Mouse (Mus musculus) MEL (cell line): ENCODE results near the gene Ccser1. TPM values are rescaled to one million over a fixed set of nuclear protein-coding genes. Genes with fewer than 3 reads are reported as not detected.

Experiments
- DNase-seq: peaks from one replicate; pipeline ENCODE4 v3.0.0; 2011; ENCODE audit warnings: low read depth, low spot score
- H3K27ac ChIP-seq: 2 replicates; pipeline ENCODE4 v1.5.1; 2012; ENCODE audit warnings: low read depth, mild to moderate bottlenecking, control low read depth, low read length, moderate library complexity; ENCODE audit not compliant: control insufficient read depth
- H3K27me3 ChIP-seq, 2 experiments: fragments of 150-350 bp in 1 of 2; sonication (generic) in 1 of 2; 2 replicates each; pipeline ENCODE4 v1.6.1; 2012; ENCODE audit warnings: low read length in 2 of 2, mild to moderate bottlenecking in 2 of 2, improper control_type of control experiment in 1 of 2, moderate library complexity in 1 of 2; ENCODE audit not compliant: insufficient read depth in 2 of 2, control insufficient read depth in 1 of 2
- H3K36me3 ChIP-seq, 2 experiments: 2 replicates each; pipeline ENCODE4 v1.6.1; 2012 to 2014; ENCODE audit warnings: low read length in 2 of 2, improper control_type of control experiment in 1 of 2, inconsistent platforms in 1 of 2, mild to moderate bottlenecking in 1 of 2; ENCODE audit not compliant: insufficient read depth in 2 of 2, control insufficient read depth in 1 of 2
- H3K4me1 ChIP-seq, 2 experiments: fragments of 150-350 bp in 1 of 2; sonication (generic) in 1 of 2; 2 replicates each; pipeline ENCODE4 v1.6.1; 2012; ENCODE audit warnings: low read length in 2 of 2, improper control_type of control experiment in 1 of 2, mild to moderate bottlenecking in 1 of 2; ENCODE audit not compliant: insufficient read depth in 2 of 2, control insufficient read depth in 1 of 2
- H3K4me3 ChIP-seq, 2 experiments: fragments of 150-350 bp in 1 of 2; sonication (generic) in 1 of 2; 2 replicates each; pipeline ENCODE4 v1.5.1; 2012; ENCODE audit warnings: low read depth in 2 of 2, low read length in 2 of 2, mild to moderate bottlenecking in 2 of 2, moderate library complexity in 2 of 2, control low read depth in 1 of 2, improper control_type of control experiment in 1 of 2; ENCODE audit not compliant: control insufficient read depth in 1 of 2, insufficient read depth in 1 of 2
- H3K79me2 ChIP-seq: 2 replicates; pipeline ENCODE4 v1.6.1; 2012; ENCODE audit warnings: mild to moderate bottlenecking, low read length, moderate library complexity; ENCODE audit not compliant: control insufficient read depth, poor library complexity, insufficient read depth
- H3K9ac ChIP-seq: 2 replicates; pipeline ENCODE4 v1.6.1; 2012; ENCODE audit warnings: low read depth, mild to moderate bottlenecking, control low read depth, low read length, moderate library complexity; ENCODE audit not compliant: control insufficient read depth, poor library complexity, severe bottlenecking
- H3K9me3 ChIP-seq: fragments of 150-350 bp; sonication (generic); replicated peaks from 2 replicates; pipeline ENCODE4 v1.6.1; 2012; ENCODE audit warnings: mild to moderate bottlenecking, low read length, improper control_type of control experiment, moderate library complexity; ENCODE audit not compliant: insufficient read depth
- CTCF ChIP-seq, 3 experiments: IDR thresholded peaks in 2 of 3; conservative IDR thresholded peaks in 1 of 3; 2 replicates each; pipeline ENCODE4 v1.5.1; 2011 to 2012; ENCODE audit warnings: low read length in 3 of 3, low read depth in 2 of 3, mild to moderate bottlenecking in 2 of 3, improper control_type of control experiment in 1 of 3, inconsistent platforms in 1 of 3, mixed read lengths in 1 of 3, moderate library complexity in 1 of 3; ENCODE audit not compliant: control insufficient read depth in 1 of 3, insufficient read depth in 1 of 3, poor library complexity in 1 of 3, severe bottlenecking in 1 of 3
- EP300 ChIP-seq, 2 experiments: IDR thresholded peaks; 2 replicates each; pipeline ENCODE4 v1.6.1; 2011; ENCODE audit warnings: improper control_type of control experiment in 2 of 2, low read length in 2 of 2, low read depth in 1 of 2, mild to moderate bottlenecking in 1 of 2
- ETS1 ChIP-seq: IDR thresholded peaks from 2 replicates; pipeline ENCODE4 v1.6.1; 2012; ENCODE audit warnings: low read depth, mild to moderate bottlenecking, inconsistent platforms, low read length, improper control_type of control experiment, moderate library complexity
- HCFC1 ChIP-seq: IDR thresholded peaks from 2 replicates; pipeline ENCODE4 v1.6.1; 2012; ENCODE audit warnings: low read depth, mild to moderate bottlenecking, inconsistent platforms, low read length, improper control_type of control experiment, moderate library complexity
- JUND ChIP-seq: IDR thresholded peaks from 2 replicates; pipeline ENCODE4 v1.6.1; 2011; ENCODE audit warnings: low read depth, mild to moderate bottlenecking, improper control_type of control experiment, low read length
- KAT2A ChIP-seq: conservative IDR thresholded peaks from 2 replicates; pipeline ENCODE4 v1.6.1; 2012; ENCODE audit warnings: low read depth, low read length, improper control_type of control experiment, inconsistent platforms
- MAX ChIP-seq: IDR thresholded peaks from 2 replicates; pipeline ENCODE4 v1.6.1; 2011; ENCODE audit warnings: low read length, improper control_type of control experiment
- MAZ ChIP-seq: IDR thresholded peaks from 2 replicates; pipeline ENCODE4 v1.6.1; 2012; ENCODE audit warnings: low read depth, mild to moderate bottlenecking, inconsistent platforms, low read length, improper control_type of control experiment
- MEF2A ChIP-seq: IDR thresholded peaks from 2 replicates; pipeline ENCODE4 v1.6.1; 2014; ENCODE audit warnings: low read depth, mild to moderate bottlenecking, inconsistent platforms, low read length, improper control_type of control experiment; ENCODE audit not compliant: poor library complexity, insufficient replicate concordance, severe bottlenecking; ENCODE audit errors: extremely low read depth
- MYB ChIP-seq: IDR thresholded peaks from 2 replicates; pipeline ENCODE4 v1.6.1; 2011; ENCODE audit warnings: mild to moderate bottlenecking, low read depth, low read length, improper control_type of control experiment
- MYC ChIP-seq: IDR thresholded peaks from 2 replicates; pipeline ENCODE4 v1.6.1; 2011; ENCODE audit warnings: low read depth, mild to moderate bottlenecking, low read length, improper control_type of control experiment, moderate library complexity
- NRF1 ChIP-seq: IDR thresholded peaks from 2 replicates; pipeline ENCODE4 v1.6.1; 2014; ENCODE audit warnings: low read depth, mild to moderate bottlenecking, inconsistent platforms, low read length, improper control_type of control experiment, moderate library complexity; ENCODE audit not compliant: poor library complexity, insufficient read depth, severe bottlenecking
- POLR2AphosphoS2 ChIP-seq: IDR thresholded peaks from 2 replicates; pipeline ENCODE4 v1.6.1; 2011; ENCODE audit warnings: low read length, improper control_type of control experiment
- POLR2AphosphoS5 ChIP-seq: IDR thresholded peaks from 2 replicates; pipeline ENCODE4 v1.6.1; 2012; ENCODE audit warnings: low read depth, borderline replicate concordance, mild to moderate bottlenecking, inconsistent platforms, low read length, moderate library complexity, mixed read lengths
- RAD21 ChIP-seq: IDR thresholded peaks from 2 replicates; pipeline ENCODE4 v1.6.1; 2011; ENCODE audit warnings: mild to moderate bottlenecking, low read depth, low read length, improper control_type of control experiment
- TAL1 ChIP-seq: IDR thresholded peaks from 2 replicates; pipeline ENCODE4 v1.6.1; 2012; ENCODE audit warnings: mild to moderate bottlenecking, inconsistent platforms, low read length, moderate library complexity, mixed read lengths
- TBP ChIP-seq: IDR thresholded peaks from 2 replicates; pipeline ENCODE4 v1.8.0; 2011; ENCODE audit warnings: low read depth, low read length, improper control_type of control experiment
- TCF12 ChIP-seq: IDR thresholded peaks from 2 replicates; pipeline ENCODE4 v1.6.1; 2014; ENCODE audit warnings: low read depth, mild to moderate bottlenecking, inconsistent platforms, low read length, improper control_type of control experiment, moderate library complexity
- USF1 ChIP-seq: IDR thresholded peaks from 2 replicates; pipeline ENCODE4 v1.6.1; 2014; ENCODE audit warnings: low read depth, mild to moderate bottlenecking, inconsistent platforms, low read length, improper control_type of control experiment, moderate library complexity
- USF2 ChIP-seq, 2 experiments: IDR thresholded peaks; 2 replicates each; pipeline ENCODE4 v1.6.1; 2011 to 2012; ENCODE audit warnings: improper control_type of control experiment in 2 of 2, low read length in 2 of 2, borderline replicate concordance in 1 of 2, inconsistent platforms in 1 of 2, low read depth in 1 of 2, mild to moderate bottlenecking in 1 of 2; ENCODE audit not compliant: insufficient read depth in 1 of 2
- ZKSCAN1 ChIP-seq: IDR thresholded peaks from 2 replicates; pipeline ENCODE4 v1.6.1; 2012; ENCODE audit warnings: low read depth, mild to moderate bottlenecking, inconsistent platforms, low read length, improper control_type of control experiment, moderate library complexity
- polyA plus RNA-seq, 2 experiments: library from polyadenylated mRNA; stranded (reverse) in 1 of 2; unstranded in 1 of 2; fragments of >175 nt in 1 of 2; fragments of >200 nt in 1 of 2; gene quantifications; 2 replicates each; pipeline versions ENCODE4 v1.2.1 to v1.2.4; 2012; ENCODE audit warnings: low replicate concordance in 2 of 2, low read depth in 1 of 2; ENCODE audit not compliant: insufficient read length in 2 of 2, insufficient read depth in 1 of 2, missing spikeins in 1 of 2
- total RNA-seq: library from RNA; depleted of rRNA; stranded (reverse); fragments of 300-350 nt; gene quantifications from 2 replicates; pipeline ENCODE4 v1.2.3, GENCODE M21; 2012

Ccser1 gene
- total and polyA plus RNA-seq, 3 experiments = not detected

DNA sequence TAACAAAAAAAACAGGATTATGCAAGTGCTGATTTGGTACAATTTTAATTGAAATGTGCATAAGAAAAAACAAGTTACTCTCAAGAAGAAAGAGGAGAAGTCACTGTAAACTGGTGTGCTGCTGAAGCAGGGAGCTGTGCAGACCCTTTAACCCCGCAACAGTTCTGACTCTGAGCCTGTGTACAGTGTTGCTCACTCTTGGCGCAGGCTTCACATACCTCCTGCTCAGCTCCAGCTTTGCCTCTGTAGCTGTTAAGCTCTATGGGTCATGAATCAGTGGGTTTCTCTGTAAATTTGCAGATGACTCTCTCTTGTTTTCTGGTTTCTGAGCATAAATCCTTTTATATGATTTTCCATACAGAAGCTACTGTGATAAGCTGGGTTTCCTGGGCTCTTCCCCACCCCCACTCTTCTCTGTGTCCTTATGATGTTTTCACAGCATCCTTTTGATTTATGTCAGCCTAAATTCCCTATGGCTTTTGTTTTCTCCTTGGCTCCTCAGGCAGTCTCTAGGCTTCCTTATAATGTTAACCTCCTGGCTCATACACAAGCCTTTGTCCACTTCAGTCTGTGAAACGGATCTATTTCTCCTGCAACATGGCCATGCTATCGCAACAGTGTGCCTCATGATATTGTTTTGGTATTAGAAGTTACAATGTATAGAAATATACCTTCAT, 30.1 kb downstream of the Ccser1 start:
- no peaks in the 10 kb centered on the region for H3K4me1 ChIP-seq
- no peak for DNase-seq
- H3K9me3 ChIP-seq = no peaks in the 10 kb centered on the region
- no peak overlapping the region for H3K27ac ChIP-seq
- H3K4me3 ChIP-seq = no peak overlapping the region
- H3K9ac ChIP-seq = no peak overlapping the region
- H3K27me3 ChIP-seq = no peaks in the 10 kb centered on the region
- H3K36me3 ChIP-seq = no peaks in the 10 kb centered on the region
- no peaks in the 10 kb centered on the region for H3K79me2 ChIP-seq
- no peak for TF ChIP-seq USF1

DNA sequence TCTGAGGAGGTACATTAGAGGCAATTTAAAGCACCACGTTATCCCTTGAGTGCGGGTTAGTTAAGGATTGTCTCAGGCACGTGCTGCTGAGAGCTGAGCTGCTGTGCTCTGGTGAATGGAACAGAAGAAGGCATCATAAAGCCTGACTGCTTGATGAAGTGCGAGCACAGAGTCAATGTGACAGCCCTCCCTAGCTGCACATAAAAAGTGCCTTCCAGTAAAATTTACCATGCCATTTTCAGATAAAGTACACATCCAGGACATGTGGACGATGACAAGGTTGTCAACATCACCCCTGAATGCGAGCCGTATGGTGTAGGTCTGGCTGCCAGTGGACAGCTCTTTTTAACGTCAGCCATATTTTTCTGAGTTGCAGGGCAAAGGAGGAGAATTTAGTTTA, 35.6 kb downstream of the Ccser1 start:
- Histone ChIP-seq H3K36me3 (no peaks in the 10 kb centered on the region), H3K79me2 (no peaks in the 10 kb centered on the region), H3K9ac (no peak overlapping the region), H3K4me1 (no peaks in the 10 kb centered on the region), H3K27ac (no peak overlapping the region), H3K27me3 (no peaks in the 10 kb centered on the region), H3K4me3 (no peak overlapping the region), H3K9me3 (no peaks in the 10 kb centered on the region)
- no peak for DNase-seq
- TF ChIP-seq RAD21 = no peak

DNA sequence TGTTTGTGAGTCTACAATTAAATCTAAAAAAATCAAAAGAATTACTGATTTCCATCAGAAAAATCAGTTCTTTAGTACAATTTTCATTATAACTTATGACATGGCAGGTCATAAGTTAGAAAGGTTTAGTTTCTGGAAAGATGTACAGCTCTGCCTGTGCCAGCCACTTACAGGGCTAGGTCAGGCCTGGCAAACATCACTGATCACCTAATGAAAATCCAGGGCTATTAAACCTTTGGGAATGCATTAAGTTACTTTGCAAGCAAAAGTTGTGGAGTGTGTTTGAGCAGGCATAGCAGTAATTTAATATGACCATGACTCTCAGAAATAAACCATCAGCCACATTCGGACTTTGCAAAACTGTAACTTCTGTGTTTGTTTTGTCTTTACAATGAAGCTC, 36.4 kb downstream of the Ccser1 start:
- DNase-seq = no peak

More for the DNA sequence above, 36.4 kb downstream of the Ccser1 start:
- Histone ChIP-seq H3K36me3 (no peaks in the 10 kb centered on the region), H3K9me3 (no peaks in the 10 kb centered on the region), H3K79me2 (no peaks in the 10 kb centered on the region), H3K4me3 (no peak overlapping the region), H3K27ac (no peak overlapping the region), H3K27me3 (no peaks in the 10 kb centered on the region), H3K9ac (no peak overlapping the region), H3K4me1 (no peaks in the 10 kb centered on the region)
- TF ChIP-seq KAT2A = no peak
- no peak for TF ChIP-seq EP300 (IDR thresholded peaks at IDR 0.05; ENCODE audit: low read depth in 1 of 2, low read length in 2 of 2)
- TF ChIP-seq MYB = no peak
- TF ChIP-seq USF2 (IDR thresholded peaks at IDR 0.05; ENCODE audit: borderline replicate concordance in 1 of 2, insufficient read depth in 1 of 2, low read depth in 1 of 2, low read length in 2 of 2) = no peak
- TF ChIP-seq MYC = no peak
- no peak for TF ChIP-seq TBP
- TF ChIP-seq MAZ = no peak
- TF ChIP-seq HCFC1 = no peak
- no peak for TF ChIP-seq NRF1
- TF ChIP-seq RAD21 = no peak
- no peak for TF ChIP-seq MAX
- TF ChIP-seq CTCF (IDR thresholded peaks at IDR 0.05 in 2 of 3, conservative IDR thresholded peaks at IDR 0.05 in 1 of 3; ENCODE audit: control insufficient read depth in 1 of 3, insufficient read depth in 1 of 3, low read depth in 2 of 3, low read length in 3 of 3, poor library complexity in 1 of 3, severe bottlenecking in 1 of 3) = no peak
- TF ChIP-seq TCF12 = no peak
- no peak for TF ChIP-seq ETS1
- TF ChIP-seq ZKSCAN1 = no peak
- no peak for TF ChIP-seq POLR2AphosphoS2
- no peak for TF ChIP-seq JUND
- TF ChIP-seq TAL1 = no peak
- TF ChIP-seq POLR2AphosphoS5 = no peak
- no peak for TF ChIP-seq MEF2A
